Mouse (Mus musculus): ENCODE results near the gene Ikzf2. TPM values are rescaled to one million over a fixed set of nuclear protein-coding genes. Genes with fewer than 3 reads are reported as not detected.

The Ikzf2 gene
- polyA plus RNA-seq, 1 experiment from 2014 or later, result 9.0 TPM

GRCm38 (mm10) chr1:69658051-69658450 lies 29.0 kb downstream of the Ikzf2 start:
- Histone ChIP-seq H3K9ac (no peak overlapping the region), H3K4me1 (peaks cover 9% of the 10 kb centered on the region; the same call in 1 of the 2 replicates), H3K4me3 (no peak overlapping the region), H3K36me3 (no peaks in the 10 kb centered on the region), H3K27ac (no peak overlapping the region), H3K27me3 (no peaks in the 10 kb centered on the region), H3K4me2 (no peak overlapping the region), H3K9me3 (no peaks in the 10 kb centered on the region)
- 42% methylated on average over 6 of the region's 6 CpGs for WGBS
- ATAC-seq (ENCODE audit: insufficient number of reproducible peaks, insufficient read depth, low FRiP score, low TSS enrichment, low read depth), result no peak

- peaks cover 9% of the 10 kb centered on the region; the same call in 1 of the 2 replicates for H3K4me1 ChIP-seq
- H3K4me3 ChIP-seq, result no peak overlapping the region
- 62% methylated on average over 3 of the region's 3 CpGs for WGBS
- H3K36me3 ChIP-seq, result no peaks in the 10 kb centered on the region
- no peaks in the 10 kb centered on the region for H3K27me3 ChIP-seq
- H3K9me3 ChIP-seq, result no peaks in the 10 kb centered on the region
- H3K4me2 ChIP-seq, result no peak overlapping the region
- no peak overlapping the region for H3K9ac ChIP-seq
- no peak for ATAC-seq (ENCODE audit: insufficient number of reproducible peaks, insufficient read depth, low FRiP score, low TSS enrichment, low read depth)
- H3K27ac ChIP-seq, result no peak overlapping the region
Measured at GRCm38 (mm10) chr1:69657455-69657854, 29.6 kb downstream of the Ikzf2 start.

DNA sequence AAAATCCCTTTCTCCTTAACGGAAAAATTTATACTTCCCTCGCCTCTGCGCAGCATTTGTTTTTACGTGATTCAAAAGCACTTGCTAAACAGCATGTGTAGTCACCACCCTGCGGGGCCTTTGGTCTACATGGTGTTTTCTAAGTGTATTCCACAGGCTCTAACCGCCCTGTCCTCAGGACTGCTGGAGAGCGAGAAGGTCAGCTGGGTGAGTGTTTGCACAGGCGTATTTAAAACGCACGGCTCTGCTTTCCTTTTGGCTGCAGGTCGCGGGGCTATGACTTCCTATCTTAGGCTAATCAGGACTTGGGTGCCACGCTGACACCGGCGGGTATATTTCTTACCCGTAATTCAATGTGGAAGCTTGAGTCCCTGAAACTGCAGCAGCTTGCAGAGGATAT lies 30.1 kb downstream of the Ikzf2 start:
- no peaks in the 10 kb centered on the region for H3K36me3 ChIP-seq
- no peak overlapping the region for H3K27ac ChIP-seq
- H3K4me1 ChIP-seq, result peaks cover 9% of the 10 kb centered on the region; the same call in 1 of the 2 replicates
- H3K27me3 ChIP-seq, result no peaks in the 10 kb centered on the region
- no peak for ATAC-seq (ENCODE audit: insufficient number of reproducible peaks, insufficient read depth, low FRiP score, low TSS enrichment, low read depth)
- H3K4me3 ChIP-seq, result no peak overlapping the region
- H3K9me3 ChIP-seq, result no peaks in the 10 kb centered on the region
- no peak overlapping the region for H3K4me2 ChIP-seq
- 47% methylated on average over 16 of the region's 16 CpGs for WGBS
- no peak overlapping the region for H3K9ac ChIP-seq

DNA sequence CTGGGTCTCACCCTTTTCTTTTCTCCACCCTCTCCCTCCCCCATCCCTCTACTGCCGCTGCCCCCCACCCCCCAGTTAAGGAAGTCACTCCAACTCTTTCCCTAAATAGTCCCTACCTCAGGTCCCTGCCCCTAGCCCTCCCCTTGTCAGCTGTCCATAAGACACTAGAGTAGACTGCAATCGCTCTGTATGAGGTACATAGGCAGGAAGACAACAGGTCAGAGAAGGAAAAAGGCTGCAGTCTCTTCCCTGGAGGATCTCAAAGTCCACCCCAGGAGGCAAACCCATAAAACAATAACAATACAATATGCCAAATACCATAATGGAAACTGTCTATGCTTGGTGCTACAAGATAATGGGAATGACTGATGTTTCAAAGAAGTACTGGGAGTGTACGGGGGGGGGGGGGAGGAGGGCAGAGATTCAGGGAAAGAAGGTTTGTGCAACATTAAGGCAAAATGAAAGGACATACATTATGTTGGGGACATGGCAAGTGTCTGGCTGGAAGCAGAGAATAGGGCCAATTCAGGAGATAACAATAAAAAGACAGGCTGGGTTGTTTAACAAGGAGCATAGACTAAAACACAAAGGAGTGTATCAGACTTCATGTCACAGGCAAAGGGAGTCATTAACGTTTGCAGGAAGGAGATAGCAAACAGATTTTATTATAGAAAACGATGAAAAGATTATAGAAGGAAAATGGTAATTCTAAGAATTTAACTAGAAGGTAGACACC lies 30.8 kb downstream of the Ikzf2 start:
- Histone ChIP-seq H3K4me1 (peaks cover 6% of the 10 kb centered on the region; the same call in 1 of the 2 replicates), H3K9me3 (no peaks in the 10 kb centered on the region), H3K27ac (no peak overlapping the region), H3K4me3 (no peak overlapping the region), H3K36me3 (no peaks in the 10 kb centered on the region), H3K9ac (no peak overlapping the region), H3K4me2 (no peak overlapping the region), H3K27me3 (no peaks in the 10 kb centered on the region)
- no peak for ATAC-seq (ENCODE audit: insufficient number of reproducible peaks, insufficient read depth, low FRiP score, low TSS enrichment, low read depth)
- WGBS, result 67% methylated on average over 5 of the region's 5 CpGs

DNA sequence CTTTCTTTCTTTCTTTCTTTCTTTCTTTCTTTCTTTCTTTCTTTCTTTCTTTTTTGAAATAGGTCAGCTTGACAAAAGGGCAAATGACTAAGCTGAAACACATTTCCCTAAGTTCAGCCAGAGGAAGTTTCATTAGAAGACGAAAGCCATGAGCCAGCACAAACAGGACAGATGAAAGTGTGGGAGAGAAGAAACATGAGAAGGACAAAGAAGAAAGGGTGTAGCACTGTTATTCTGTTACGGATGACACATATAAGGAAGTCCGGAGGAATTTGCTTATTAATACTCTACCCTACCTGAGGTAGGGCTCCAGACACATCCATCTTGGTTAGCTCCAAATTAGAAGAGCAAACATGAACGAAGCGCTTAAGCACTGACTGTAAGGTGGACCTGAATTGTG lies 31.7 kb downstream of the Ikzf2 start:
- Histone ChIP-seq H3K4me2 (no peak overlapping the region), H3K9me3 (no peaks in the 10 kb centered on the region), H3K9ac (no peak overlapping the region), H3K4me3 (no peak overlapping the region), H3K4me1 (peaks cover 3% of the 10 kb centered on the region; the same call in 1 of the 2 replicates), H3K27me3 (no peaks in the 10 kb centered on the region), H3K36me3 (no peaks in the 10 kb centered on the region), H3K27ac (no peak overlapping the region)
- WGBS, result 73% methylated on average over 5 of the region's 5 CpGs
- ATAC-seq (ENCODE audit: insufficient number of reproducible peaks, insufficient read depth, low FRiP score, low TSS enrichment, low read depth), result no peak

GRCm38 (mm10) chr1:69654955-69655354 lies 32.1 kb downstream of the Ikzf2 start:
- H3K4me3 ChIP-seq, result no peak overlapping the region
- no peak for ATAC-seq (ENCODE audit: insufficient number of reproducible peaks, insufficient read depth, low FRiP score, low TSS enrichment, low read depth)
- H3K4me1 ChIP-seq, result peaks cover 3% of the 10 kb centered on the region; the same call in 1 of the 2 replicates
- H3K9ac ChIP-seq, result no peak overlapping the region
- 86% methylated on average over 1 of the region's 1 CpGs for WGBS
- H3K9me3 ChIP-seq, result no peaks in the 10 kb centered on the region
- no peaks in the 10 kb centered on the region for H3K27me3 ChIP-seq
- no peak overlapping the region for H3K27ac ChIP-seq
- no peaks in the 10 kb centered on the region for H3K36me3 ChIP-seq
- no peak overlapping the region for H3K4me2 ChIP-seq

GRCm38 (mm10) chr1:69653419-69653818 lies 33.6 kb downstream of the Ikzf2 start:
- Histone ChIP-seq H3K36me3 (no peaks in the 10 kb centered on the region), H3K4me2 (no peak overlapping the region), H3K4me3 (no peak overlapping the region), H3K27me3 (no peaks in the 10 kb centered on the region), H3K27ac (no peak overlapping the region), H3K9me3 (no peaks in the 10 kb centered on the region), H3K4me1 (peaks cover 3% of the 10 kb centered on the region; the same call in 1 of the 2 replicates), H3K9ac (no peak overlapping the region)
- 76% methylated on average over 2 of the region's 2 CpGs for WGBS
- no peak for ATAC-seq (ENCODE audit: insufficient number of reproducible peaks, insufficient read depth, low FRiP score, low TSS enrichment, low read depth)

- H3K4me2 ChIP-seq, result no peak overlapping the region
- H3K36me3 ChIP-seq, result no peaks in the 10 kb centered on the region
- H3K4me3 ChIP-seq, result no peak overlapping the region
- H3K27me3 ChIP-seq, result no peaks in the 10 kb centered on the region
- 89% methylated on average over 4 of the region's 4 CpGs for WGBS
- ATAC-seq (ENCODE audit: insufficient number of reproducible peaks, insufficient read depth, low FRiP score, low TSS enrichment, low read depth), result no peak
- no peak overlapping the region for H3K27ac ChIP-seq
- no peaks in the 10 kb centered on the region for H3K9me3 ChIP-seq
- no peak overlapping the region for H3K9ac ChIP-seq
- H3K4me1 ChIP-seq, result peaks cover 4% of the 10 kb centered on the region; the same call in 1 of the 2 replicates
Measured at GRCm38 (mm10) chr1:69643138-69643537, 43.9 kb downstream of the Ikzf2 start.

DNA sequence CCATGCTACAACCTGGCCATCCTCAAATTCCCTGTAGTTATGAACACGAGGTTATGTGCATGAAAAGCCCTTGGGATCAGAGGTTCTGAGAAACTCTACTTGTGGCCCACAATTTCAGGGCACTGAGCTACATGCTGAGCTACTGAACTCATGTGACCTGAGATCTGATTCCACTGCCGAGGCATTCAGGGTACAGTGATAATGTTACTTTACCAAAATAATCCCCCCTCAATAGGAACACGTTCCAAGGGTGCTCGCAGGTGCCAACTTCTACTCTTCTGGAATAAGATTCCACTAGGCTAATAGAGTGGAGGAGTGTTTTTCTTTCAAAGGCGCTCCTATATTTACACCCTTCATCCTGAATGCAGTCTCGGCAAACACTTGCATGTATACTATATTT lies 45.1 kb downstream of the Ikzf2 start:
- H3K4me2 ChIP-seq, result no peak overlapping the region
- WGBS, result 67% methylated on average over 6 of the region's 6 CpGs
- H3K4me3 ChIP-seq, result no peak overlapping the region
- H3K27ac ChIP-seq, result no peak overlapping the region
- H3K4me1 ChIP-seq, result peaks cover 9% of the 10 kb centered on the region
- no peaks in the 10 kb centered on the region for H3K9me3 ChIP-seq
- H3K27me3 ChIP-seq, result no peaks in the 10 kb centered on the region
- H3K36me3 ChIP-seq, result no peaks in the 10 kb centered on the region
- no peak for ATAC-seq (ENCODE audit: insufficient number of reproducible peaks, insufficient read depth, low FRiP score, low TSS enrichment, low read depth)
- H3K9ac ChIP-seq, result no peak overlapping the region

GRCm38 (mm10) chr1:69638321-69638720 lies 48.7 kb downstream of the Ikzf2 start:
- Histone ChIP-seq H3K9me3 (no peaks in the 10 kb centered on the region), H3K27me3 (no peaks in the 10 kb centered on the region), H3K36me3 (no peaks in the 10 kb centered on the region), H3K4me3 (no peak overlapping the region), H3K4me2 (peak overlapping the region; percentile 42), H3K27ac (peak overlapping the region; percentile 62; the same call in 1 of the 2 replicates), H3K9ac (no peak overlapping the region), H3K4me1 (peaks cover 9% of the 10 kb centered on the region)
- no peak for ATAC-seq (ENCODE audit: insufficient number of reproducible peaks, insufficient read depth, low FRiP score, low TSS enrichment, low read depth)
- 57% methylated on average over 8 of the region's 8 CpGs for WGBS

GRCm38 (mm10) chr1:69637907-69638306 lies 49.1 kb downstream of the Ikzf2 start:
- Histone ChIP-seq H3K27me3 (no peaks in the 10 kb centered on the region), H3K36me3 (no peaks in the 10 kb centered on the region), H3K27ac (peak overlapping the region; percentile 62; the same call in 1 of the 2 replicates), H3K4me2 (peak overlapping the region; percentile 42), H3K4me3 (no peak overlapping the region), H3K4me1 (peaks cover 9% of the 10 kb centered on the region), H3K9ac (no peak overlapping the region), H3K9me3 (no peaks in the 10 kb centered on the region)
- 27% methylated on average over 3 of the region's 3 CpGs for WGBS
- peak; percentile 69; the same call in 1 of the 2 replicates for ATAC-seq (ENCODE audit: insufficient number of reproducible peaks, insufficient read depth, low FRiP score, low TSS enrichment, low read depth)

GRCm38 (mm10) chr1:69634259-69634658 lies 52.8 kb downstream of the Ikzf2 start:
- Histone ChIP-seq H3K27ac (no peak overlapping the region), H3K4me3 (no peak overlapping the region), H3K36me3 (no peaks in the 10 kb centered on the region), H3K9me3 (no peaks in the 10 kb centered on the region), H3K4me1 (peaks cover 9% of the 10 kb centered on the region), H3K27me3 (no peaks in the 10 kb centered on the region), H3K9ac (no peak overlapping the region), H3K4me2 (no peak overlapping the region)
- no peak for ATAC-seq (ENCODE audit: insufficient number of reproducible peaks, insufficient read depth, low FRiP score, low TSS enrichment, low read depth)
- WGBS, result 86% methylated on average over 2 of the region's 2 CpGs
